Mouse (Mus musculus) hindbrain, postnatal 0 days (tissue): ENCODE results near the gene Spata45. TPM values are rescaled to one million over a fixed set of nuclear protein-coding genes. Genes with fewer than 3 reads are reported as not detected.

ENCODE experiments used
- ATAC-seq: fragments of 200-750 bp; cut with Nextera tagmentation; 2 replicates; pipeline ENCODE4 v1.8.0; 2017; ENCODE audit warnings: mild to moderate bottlenecking, moderate TSS enrichment, moderate library complexity
- DNase-seq: peaks from one replicate; pipeline ENCODE4 v3.0.0-alpha.2; 2015; ENCODE audit warnings: low spot score
- H3K27ac ChIP-seq: fragments of 300-500 bp; sonication (generic); 2 replicates; pipeline ENCODE4 v1.5.1; 2014; ENCODE audit warnings: mild to moderate bottlenecking
- H3K27me3 ChIP-seq: fragments of 300-500 bp; sonication (generic); 2 replicates; pipeline ENCODE4 v1.6.1; 2014; ENCODE audit warnings: low read length, mixed read lengths; ENCODE audit not compliant: insufficient read depth
- H3K36me3 ChIP-seq: fragments of 300-500 bp; sonication (generic); 2 replicates; pipeline ENCODE4 v1.6.1; 2014; ENCODE audit warnings: low read length, mixed read lengths; ENCODE audit not compliant: insufficient read depth
- H3K4me1 ChIP-seq: fragments of 300-500 bp; sonication (generic); 2 replicates; pipeline ENCODE4 v1.6.1; 2014; ENCODE audit warnings: antibody characterized with exemption, low read length, mixed read lengths; ENCODE audit not compliant: insufficient read depth
- H3K4me2 ChIP-seq: fragments of 300-500 bp; sonication (generic); 2 replicates; pipeline ENCODE4 v1.6.1; 2014; ENCODE audit warnings: low read depth, mild to moderate bottlenecking, low read length, moderate library complexity, mixed read lengths
- H3K4me3 ChIP-seq: fragments of 300-500 bp; sonication (generic); 2 replicates; pipeline ENCODE4 v1.5.1; 2014; ENCODE audit warnings: low read length
- H3K9ac ChIP-seq: fragments of 300-500 bp; sonication (generic); replicated peaks from 2 replicates; pipeline ENCODE4 v1.6.1; 2014; ENCODE audit warnings: mild to moderate bottlenecking, low read length, moderate library complexity, mixed read lengths
- H3K9me3 ChIP-seq: fragments of 300-500 bp; sonication (generic); 2 replicates; pipeline ENCODE4 v1.6.1; 2016; ENCODE audit warnings: low read length, mixed read lengths
- CTCF ChIP-seq: IDR thresholded peaks from 2 replicates; pipeline ENCODE4 v1.5.1; 2016; ENCODE audit warnings: antibody characterized with exemption, control low read depth, low read depth
- WGBS: fragments of 180-500 bp; shearing (Covaris S2); extraction: QIAGEN DNeasy Blood & Tissue Kit; methylation state at CpG from one replicate; pipeline ENCODE4 v1.1.7; 2014; 5-methylcytosine and 5-hydroxymethylcytosine counted together
- polyA plus RNA-seq: library from polyadenylated mRNA; unstranded; fragments of >200 nt; fragmentation: Nextera tagmentation; extraction: Ambion mirVana; gene quantifications from 2 replicates; pipeline ENCODE4 v1.2.1, GENCODE M21; 2015
- total RNA-seq: library from RNA; depleted of rRNA; stranded (reverse); fragments of >200 nt; gene quantifications from 2 replicates; pipeline ENCODE4 v1.2.3, GENCODE M21; 2014

The Spata45 gene
- total and polyA plus RNA-seq, 2 experiments from 2014 or later = not detected

- WGBS = 76% methylated on average over 5 of the region's 5 CpGs
- Histone ChIP-seq H3K27me3 (no peaks in the 10 kb centered on the region), H3K9me3 (no peaks in the 10 kb centered on the region), H3K4me1 (no peaks in the 10 kb centered on the region), H3K4me3 (no peak overlapping the region), H3K27ac (no peak overlapping the region), H3K4me2 (no peak overlapping the region), H3K9ac (no peak overlapping the region), H3K36me3 (0 out of 2 replicates have a peak, but pooled peaks cover 6% of the 10 kb centered on the region)
- DNase-seq = peak; percentile 44
- ATAC-seq = no peak
- peak; percentile 49 for TF ChIP-seq CTCF
Measured at GRCm38 (mm10) chr1:191068377-191068776, 31.9 kb downstream of the Spata45 start.

- no peak overlapping the region for H3K4me2 ChIP-seq
- DNase-seq (no peak), ATAC-seq (no peak)
- H3K4me3 ChIP-seq = no peak overlapping the region
- no peaks in the 10 kb centered on the region for H3K4me1 ChIP-seq
- 0 out of 2 replicates have a peak, but pooled peaks cover 6% of the 10 kb centered on the region for H3K36me3 ChIP-seq
- no peak for TF ChIP-seq CTCF
- no peaks in the 10 kb centered on the region for H3K27me3 ChIP-seq
- 78% methylated on average over 4 of the region's 4 CpGs for WGBS
- no peak overlapping the region for H3K9ac ChIP-seq
- no peaks in the 10 kb centered on the region for H3K9me3 ChIP-seq
- no peak overlapping the region for H3K27ac ChIP-seq
Measured at GRCm38 (mm10) chr1:191070259-191070658, 33.8 kb downstream of the Spata45 start.

DNA sequence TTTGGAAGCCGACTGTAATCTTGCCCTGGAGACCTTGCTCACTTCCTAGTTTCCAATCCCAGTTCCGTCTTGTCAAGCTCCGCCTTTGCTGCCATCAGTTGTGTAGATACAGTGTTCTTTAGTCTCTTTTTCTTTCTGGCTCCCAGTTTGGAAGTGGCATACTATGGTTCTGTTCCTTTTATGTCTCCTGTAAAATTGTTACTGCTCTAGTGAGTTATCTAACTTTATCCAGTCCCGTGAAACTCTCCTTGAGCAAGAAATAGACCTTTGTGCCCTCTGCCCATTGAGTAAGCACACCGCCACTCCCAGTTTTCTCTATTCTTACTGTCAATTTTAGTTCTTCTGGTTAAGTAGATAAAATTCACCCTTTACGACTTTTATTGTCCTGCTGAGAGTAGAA, 35.2 kb downstream of the Spata45 start:
- no peak for TF ChIP-seq CTCF
- ATAC-seq (no peak), DNase-seq (no peak)
- Histone ChIP-seq H3K9ac (no peak overlapping the region), H3K27me3 (no peaks in the 10 kb centered on the region), H3K4me3 (no peak overlapping the region), H3K27ac (no peak overlapping the region), H3K36me3 (0 out of 2 replicates have a peak, but pooled peaks cover 6% of the 10 kb centered on the region), H3K9me3 (no peaks in the 10 kb centered on the region), H3K4me1 (no peaks in the 10 kb centered on the region), H3K4me2 (no peak overlapping the region)
- 89% methylated on average over 6 of the region's 6 CpGs for WGBS

DNA sequence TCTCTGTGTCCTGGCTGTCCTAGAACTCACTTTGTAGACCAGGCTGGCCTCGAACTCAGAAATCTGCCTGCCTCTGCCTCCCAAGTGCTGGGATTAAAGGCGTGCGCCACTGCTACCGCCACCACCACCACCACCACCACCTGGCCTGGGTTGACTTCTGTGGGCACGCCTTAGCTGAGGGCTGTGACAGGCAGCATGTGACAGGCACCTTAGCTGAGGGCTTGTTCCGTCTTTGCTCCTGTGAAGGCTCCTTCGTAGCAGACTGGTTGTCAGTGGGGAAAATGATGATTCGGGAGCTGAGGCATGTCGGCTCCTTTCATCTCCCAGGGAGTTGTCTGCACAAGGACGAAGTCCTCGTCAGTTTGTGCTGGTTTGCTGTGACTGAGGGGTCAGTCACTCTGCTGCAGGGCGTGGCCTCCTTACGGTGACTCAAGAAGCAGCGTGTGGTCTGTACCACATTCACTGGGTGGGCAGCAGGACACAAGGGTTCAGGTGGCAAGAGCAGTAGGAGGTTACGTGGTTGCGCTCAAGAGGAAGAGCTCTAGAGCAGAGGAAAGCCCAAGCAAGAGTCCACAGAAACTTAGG, 36.0 kb downstream of the Spata45 start:
- Histone ChIP-seq H3K4me2 (no peak overlapping the region), H3K4me3 (no peak overlapping the region), H3K36me3 (0 out of 2 replicates have a peak, but pooled peaks cover 6% of the 10 kb centered on the region), H3K4me1 (no peaks in the 10 kb centered on the region), H3K9ac (no peak overlapping the region), H3K27me3 (no peaks in the 10 kb centered on the region), H3K9me3 (no peaks in the 10 kb centered on the region), H3K27ac (no peak overlapping the region)
- no peak for DNase-seq
- no peak for ATAC-seq
- 87% methylated on average over 16 of the region's 16 CpGs for WGBS
- no peak for TF ChIP-seq CTCF

DNA sequence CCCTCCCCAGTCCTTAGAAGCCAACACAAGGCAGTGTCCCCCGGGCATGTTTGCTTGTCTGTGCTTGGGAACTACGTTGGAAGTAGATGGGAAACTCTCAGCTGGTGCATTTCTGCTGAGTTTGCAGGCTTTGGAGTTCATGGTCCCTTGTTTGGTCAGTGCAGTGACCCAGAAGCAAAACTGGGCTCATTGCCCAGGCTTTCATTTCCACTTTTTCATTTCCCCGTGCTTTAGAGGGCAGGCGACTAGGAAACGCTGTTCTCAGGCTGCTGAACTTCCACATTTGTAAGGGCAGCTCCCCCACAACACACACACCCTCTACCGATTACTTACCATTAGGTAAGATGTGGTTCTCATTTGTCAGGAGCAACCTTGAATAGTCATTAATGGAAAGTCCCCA, 36.6 kb downstream of the Spata45 start:
- no peak overlapping the region for H3K4me2 ChIP-seq
- TF ChIP-seq CTCF = no peak
- H3K36me3 ChIP-seq = 0 out of 2 replicates have a peak, but pooled peaks cover 6% of the 10 kb centered on the region
- no peak overlapping the region for H3K9ac ChIP-seq
- ATAC-seq (no peak), DNase-seq (peak; percentile 33)
- no peak overlapping the region for H3K4me3 ChIP-seq
- H3K27me3 ChIP-seq = no peaks in the 10 kb centered on the region
- WGBS = 51% methylated on average over 6 of the region's 6 CpGs
- H3K9me3 ChIP-seq = no peaks in the 10 kb centered on the region
- H3K27ac ChIP-seq = no peak overlapping the region
- no peaks in the 10 kb centered on the region for H3K4me1 ChIP-seq

GRCm38 (mm10) chr1:191073486-191073885, 37.0 kb downstream of the Spata45 start:
- DNase-seq (no peak), ATAC-seq (no peak)
- Histone ChIP-seq H3K27ac (no peak overlapping the region), H3K27me3 (no peaks in the 10 kb centered on the region), H3K9me3 (no peaks in the 10 kb centered on the region), H3K4me1 (no peaks in the 10 kb centered on the region), H3K4me2 (no peak overlapping the region), H3K9ac (no peak overlapping the region), H3K4me3 (no peak overlapping the region), H3K36me3 (0 out of 2 replicates have a peak, but pooled peaks cover 6% of the 10 kb centered on the region)
- 93% methylated on average over 4 of the region's 4 CpGs for WGBS
- TF ChIP-seq CTCF = no peak

DNA sequence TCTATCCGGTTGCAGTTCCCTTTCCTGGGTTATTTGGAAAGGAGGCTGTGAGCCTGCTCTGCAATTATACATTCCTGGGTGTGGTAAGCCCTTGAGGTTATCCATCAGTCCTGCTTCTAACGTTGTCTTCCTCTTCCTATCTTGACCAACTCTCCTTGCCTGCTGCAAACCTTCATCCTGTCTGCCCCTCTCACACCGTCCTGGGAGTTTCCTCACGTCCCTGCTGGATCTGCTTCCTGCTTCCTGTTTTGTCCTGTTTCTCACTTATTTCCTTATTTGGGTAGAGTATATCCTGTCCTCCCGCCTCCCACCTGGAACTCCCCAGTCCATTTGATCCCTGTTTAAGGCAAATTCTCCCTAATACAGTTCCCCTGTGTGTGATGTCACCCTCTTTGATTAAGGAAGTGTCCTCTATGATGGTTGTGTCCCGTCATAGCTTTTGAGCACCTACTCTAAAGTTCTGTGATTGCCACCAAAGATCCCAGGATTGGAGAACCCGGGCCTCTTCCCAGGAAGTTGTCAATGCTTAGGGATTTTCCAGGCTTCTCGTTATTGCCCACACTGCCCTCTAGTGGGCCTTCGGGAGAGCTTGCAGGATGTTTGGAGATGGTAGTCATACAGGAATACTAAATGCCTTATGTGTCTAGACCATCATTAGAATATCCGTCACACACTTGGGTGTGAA, 38.9 kb downstream of the Spata45 start:
- TF ChIP-seq CTCF = peak; percentile 81
- H3K27ac ChIP-seq = no peak overlapping the region
- ATAC-seq (no peak), DNase-seq (peak; percentile 82)
- 0 out of 2 replicates have a peak, but pooled peaks cover 6% of the 10 kb centered on the region for H3K36me3 ChIP-seq
- H3K4me3 ChIP-seq = no peak overlapping the region
- H3K4me1 ChIP-seq = no peaks in the 10 kb centered on the region
- 62% methylated on average over 10 of the region's 10 CpGs for WGBS
- H3K9me3 ChIP-seq = no peaks in the 10 kb centered on the region
- H3K9ac ChIP-seq = no peak overlapping the region
- no peak overlapping the region for H3K4me2 ChIP-seq
- H3K27me3 ChIP-seq = no peaks in the 10 kb centered on the region
